ENCODE assay signal across 8 mouse cellular contexts in genomic region chr7:19789904-19790347, GRCm38 (mm10). TPM values are rescaled to one million over a fixed set of nuclear protein-coding genes. Genes with fewer than 3 reads are reported as not detected.
DNase-seq lines count a peak whose midpoint lies in the region; ATAC-seq and TF ChIP-seq lines count a peak whose summit lies in the region.

No protein-coding gene starts in this region.

- WGBS in forebrain, embryonic 15.5 days, result under 1% methylated on average over 19 of the region's 19 CpGs
- under 1% methylated on average over 19 of the region's 19 CpGs for WGBS in lung, adult 2 months
- whole genome bisulfite sequencing in neural tube, embryonic 15.5 days, result 2% methylated on average over 19 of the region's 19 CpGs

- peak; percentile 69 for ATAC-seq in forebrain, embryonic 15.5 days (replicated peaks)
- ATAC-seq in neural tube, embryonic 15.5 days (ENCODE audit: low FRiP score), result peak; percentile 71

- peak overlapping the region; percentile 59 for H3K4me2 ChIP-seq in forebrain, embryonic 15.5 days (replicated peaks)
- H3K4me2 ChIP-seq in neural tube, embryonic 15.5 days, result peak overlapping the region; percentile 82

- no peaks in the 10 kb centered on the region for H3K36me3 ChIP-seq in forebrain, embryonic 15.5 days
- H3K36me3 ChIP-seq in neural tube, embryonic 15.5 days, result no peaks in the 10 kb centered on the region

- peak; percentile 79 for TF ChIP-seq CTCF in lung, adult 2 months (IDR thresholded peaks at IDR 0.05; ENCODE audit: insufficient read depth, low read length)

- peak; percentile 86 for DNase-seq in ES-CJ7 (ENCODE audit: low read depth, low spot score)
- peak; percentile 58 for DNase-seq in cerebellum, adult 11-12 months
- DNase-seq in heart, postnatal 25 days (ENCODE audit: low spot score), result peak; percentile 70
- DNase-seq in layer of hippocampus, adult 18-20 months (ENCODE audit: low spot score in 2 of 2), result peak; percentile 70 to 84
- peak; percentile 96 for DNase-seq in lung, adult 2 months
- DNase-seq in testis, postnatal 10 days (ENCODE audit: low spot score), result peak; percentile 99

- no peak overlapping the region for H3K27ac ChIP-seq in forebrain, embryonic 15.5 days (replicated peaks)
- 0 out of 2 replicates have a peak overlapping the region, but pooled peaks have one; percentile 18 for H3K27ac ChIP-seq in neural tube, embryonic 15.5 days (replicated peaks)

- intact Hi-C loops in heart, postnatal 25 days (cut with DNase I), result loop anchor here (1.0 kb wide), 1 partner anchor 40 kb away; the partner anchor contains the start of gene Nectin2

- peak overlapping the region; percentile 43; the same call in 1 of the 2 replicates for H3K9ac ChIP-seq in forebrain, embryonic 15.5 days (replicated peaks)
- H3K9ac ChIP-seq in neural tube, embryonic 15.5 days (replicated peaks), result peak overlapping the region; percentile 45; the same call in 1 of the 2 replicates

- H3K4me3 ChIP-seq in forebrain, embryonic 15.5 days, result peak overlapping the region; percentile 39
- no peak overlapping the region for H3K4me3 ChIP-seq in lung, adult 2 months (replicated peaks; ENCODE audit: extremely low read depth, low read depth, low read length)
- H3K4me3 ChIP-seq in neural tube, embryonic 15.5 days (replicated peaks), result peak overlapping the region; percentile 34

- peaks cover 4% of the 10 kb centered on the region for H3K4me1 ChIP-seq in forebrain, embryonic 15.5 days
- H3K4me1 ChIP-seq in lung, adult 2 months (ENCODE audit: control insufficient read depth, insufficient read depth, low read length), result 0 out of 2 replicates have a peak, but pooled peaks cover 2% of the 10 kb centered on the region
- peaks cover 5% of the 10 kb centered on the region for H3K4me1 ChIP-seq in neural tube, embryonic 15.5 days

- H3K9me3 ChIP-seq in forebrain, embryonic 15.5 days, result no peaks in the 10 kb centered on the region
- H3K9me3 ChIP-seq in neural tube, embryonic 15.5 days (replicated peaks), result no peaks in the 10 kb centered on the region

- no peak for TF ChIP-seq POLR2A in lung, adult 2 months (IDR thresholded peaks at IDR 0.05; ENCODE audit: borderline replicate concordance, extremely low read depth, low read depth, low read length)

- peaks cover 6% of the 10 kb centered on the region; the same call in 1 of the 2 replicates for H3K27me3 ChIP-seq in forebrain, embryonic 15.5 days
- H3K27me3 ChIP-seq in neural tube, embryonic 15.5 days (replicated peaks), result peaks cover 18% of the 10 kb centered on the region

RNA-seq across cellular contexts. Expression of gene Cblc, which starts 6.7 kb away (rescaled TPM):
- polyA plus RNA-seq in forebrain, embryonic 15.5 days (2015; fragmentation: Nextera tagmentation; extraction: Ambion mirVana), result not detected in 2 replicates
- under 1 TPM in 1 of 2 experiments, not detected in 1; 0.73 TPM for total RNA-seq in heart, postnatal 25 days (2021)
- not detected for total RNA-seq in layer of hippocampus, adult 18-20 months (2021)
- polyA plus RNA-seq in lung, adult 2 months (2012; rRNA removed), result 16.1 and 21.9 TPM in 2 replicates
- 0.69 and 2.2 TPM in 2 replicates for polyA plus RNA-seq in neural tube, embryonic 15.5 days (2015; fragmentation: Nextera tagmentation; extraction: Ambion mirVana)

RNA-seq across cellular contexts. Expression of gene Bcam, which starts 19.1 kb away (rescaled TPM):
- 6.8 TPM in 2 replicates for polyA plus RNA-seq in forebrain, embryonic 15.5 days (2015; fragmentation: Nextera tagmentation; extraction: Ambion mirVana)
- total RNA-seq in heart, postnatal 25 days (2021), result 100 to 1,000 TPM; 220 to 229 TPM
- total RNA-seq in layer of hippocampus, adult 18-20 months (2021), result 10 to 100 TPM; 12.4 to 12.9 TPM
- 769 and 829 TPM in 2 replicates for polyA plus RNA-seq in lung, adult 2 months (2012; rRNA removed)
- 26.3 and 37.0 TPM in 2 replicates for polyA plus RNA-seq in neural tube, embryonic 15.5 days (2015; fragmentation: Nextera tagmentation; extraction: Ambion mirVana)

RNA-seq across cellular contexts. Expression of gene Bcl3, which starts 32.6 kb away (rescaled TPM):
- 1.0 and 1.3 TPM in 2 replicates for polyA plus RNA-seq in forebrain, embryonic 15.5 days (2015; fragmentation: Nextera tagmentation; extraction: Ambion mirVana)
- total RNA-seq in heart, postnatal 25 days (2021), result 1 to 10 TPM; 3.0 to 3.9 TPM
- total RNA-seq in layer of hippocampus, adult 18-20 months (2021), result 1 to 10 TPM in 1 of 2 experiments, under 1 TPM in 1; 0.27 to 1.1 TPM
- polyA plus RNA-seq in lung, adult 2 months (2012; rRNA removed), result 38.7 and 71.2 TPM in 2 replicates
- 1.2 and 5.2 TPM in 2 replicates for polyA plus RNA-seq in neural tube, embryonic 15.5 days (2015; fragmentation: Nextera tagmentation; extraction: Ambion mirVana)

RNA-seq across cellular contexts. Expression of gene Nectin2, which starts 39.6 kb away (rescaled TPM):
- 42.6 and 45.3 TPM in 2 replicates for polyA plus RNA-seq in forebrain, embryonic 15.5 days (2015; fragmentation: Nextera tagmentation; extraction: Ambion mirVana)
- 10 to 100 TPM; 31.1 to 31.9 TPM for total RNA-seq in heart, postnatal 25 days (2021)
- 1 to 10 TPM; 5.0 to 5.1 TPM for total RNA-seq in layer of hippocampus, adult 18-20 months (2021)
- polyA plus RNA-seq in lung, adult 2 months (2012; rRNA removed), result 70.9 and 74.7 TPM in 2 replicates
- 56.5 and 68.7 TPM in 2 replicates for polyA plus RNA-seq in neural tube, embryonic 15.5 days (2015; fragmentation: Nextera tagmentation; extraction: Ambion mirVana)

Comparison
In these comparisons a context has a peak if more than half of its experiments do, and no peak if none do; other contexts are left out.
1. RNA of gene Bcam, which starts 19.1 kb away (polyA plus RNA-seq): 769 to 829 TPM in lung, adult 2 months; 26.3 to 37.0 TPM in neural tube, embryonic 15.5 days and 6.8 TPM in forebrain, embryonic 15.5 days; every median in the first group is over 10 times any median in the second.
2. Peak in every context shown above with its lines, with median percentiles within 50 percentile points of each other: DNase-seq.